In the genomic region with DNA sequence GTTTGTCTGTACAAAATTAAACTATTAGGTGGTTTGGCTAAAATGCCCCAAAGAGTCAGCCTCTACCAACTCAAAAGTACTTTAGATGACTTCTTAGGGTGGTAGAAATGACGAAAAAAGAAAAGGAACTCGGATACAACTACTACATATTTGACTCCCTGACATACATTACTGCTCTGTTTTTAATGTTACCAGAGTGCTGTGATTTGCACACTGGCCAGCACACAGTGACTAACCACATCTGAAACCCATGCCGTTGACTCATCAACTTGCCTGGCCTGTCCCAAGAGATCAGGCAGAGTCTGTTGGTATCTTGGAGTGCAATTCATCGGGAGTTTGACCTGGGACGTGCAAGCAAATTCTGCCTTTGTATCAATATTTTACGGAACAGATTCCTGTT, we compare ENCODE assay signal across 7 mouse cellular contexts. TPM values are rescaled to one million over a fixed set of nuclear protein-coding genes. Genes with fewer than 3 reads are reported as not detected.
DNase-seq lines count a peak whose midpoint lies in the region; ATAC-seq and TF ChIP-seq lines count a peak whose summit lies in the region.

No protein-coding gene starts in this region.

- peak overlapping the region; percentile 64 to 83 (median 68) for H3K4me3 ChIP-seq in CH12.LX (replicated peaks in 1 of 3; ENCODE audit: low read depth in 2 of 3, low read length in 2 of 3, poor library complexity in 1 of 3)
- H3K4me3 ChIP-seq in embryonic facial prominence, embryonic 15.5 days (replicated peaks): peak overlapping the region; percentile 81
- peak overlapping the region; percentile 65 for H3K4me3 ChIP-seq in limb, embryonic 11.5 days (ENCODE audit: low read depth, low read length)
- H3K4me3 ChIP-seq in midbrain, embryonic 12.5 days: peak overlapping the region; percentile 96

- H3K36me3 ChIP-seq in CH12.LX (replicated peaks in 1 of 2; ENCODE audit: control insufficient read depth in 1 of 2, insufficient read depth in 1 of 2, low read length in 1 of 2): peaks cover 3 to 8% of the 10 kb centered on the region in 2 experiments
- peaks cover 2% of the 10 kb centered on the region; the same call in 1 of the 2 replicates for H3K36me3 ChIP-seq in embryonic facial prominence, embryonic 15.5 days
- peaks cover 3% of the 10 kb centered on the region; the same call in 1 of the 2 replicates for H3K36me3 ChIP-seq in limb, embryonic 11.5 days (ENCODE audit: control insufficient read depth, insufficient read depth, low read length)
- peaks cover 3% of the 10 kb centered on the region for H3K36me3 ChIP-seq in midbrain, embryonic 12.5 days

- H3K4me1 ChIP-seq in CH12.LX (ENCODE audit: control insufficient read depth in 1 of 2, insufficient read depth in 2 of 2): peaks cover 3 to 24% of the 10 kb centered on the region in 2 experiments
- peaks cover 17% of the 10 kb centered on the region for H3K4me1 ChIP-seq in embryonic facial prominence, embryonic 15.5 days
- H3K4me1 ChIP-seq in limb, embryonic 11.5 days (ENCODE audit: control insufficient read depth, insufficient read depth, low read length): 0 out of 2 replicates have a peak, but pooled peaks cover 3% of the 10 kb centered on the region
- peaks cover 15% of the 10 kb centered on the region for H3K4me1 ChIP-seq in midbrain, embryonic 12.5 days

- intact Hi-C loops in heart, postnatal 14 days (cut with DNase I): no loop called here

- 24% methylated on average over 6 of the region's 6 CpGs for WGBS in embryonic facial prominence, embryonic 15.5 days
- 38% methylated on average over 6 of the region's 6 CpGs for WGBS in limb, embryonic 11.5 days
- WGBS in midbrain, embryonic 12.5 days: 24% methylated on average over 6 of the region's 6 CpGs

- dilution Hi-C loops in CH12.LX (cut with MboI; ENCODE audit: extremely low pct_ligation_motif_present, extremely low pct_unique_long_range_greater_than_20kb, low sequenced_read_pairs): no loop called here

- peak; percentile 80 for DNase-seq in CH12.LX (ENCODE audit: extremely low read depth)
- DNase-seq in Patski (ENCODE audit: low read depth, low spot score): peak; percentile 42
- DNase-seq in heart, postnatal 14 days: peak; percentile 8 to 21
- DNase-seq in limb, embryonic 11.5 days (ENCODE audit: low spot score): peak; percentile 51
- no peak for DNase-seq in left cerebral cortex, adult 18-20 months (ENCODE audit: low spot score in 2 of 2)

- peaks cover 6% of the 10 kb centered on the region for H3K9me3 ChIP-seq in CH12.LX (replicated peaks; ENCODE audit: low read length)
- H3K9me3 ChIP-seq in embryonic facial prominence, embryonic 15.5 days (replicated peaks): no peaks in the 10 kb centered on the region
- no peaks in the 10 kb centered on the region for H3K9me3 ChIP-seq in limb, embryonic 11.5 days (ENCODE audit: control insufficient read depth, low read length)
- H3K9me3 ChIP-seq in midbrain, embryonic 12.5 days: no peaks in the 10 kb centered on the region

- no peak; the same call in 1 of the 2 replicates for TF ChIP-seq POLR2A in CH12.LX (IDR thresholded peaks at IDR 0.05; ENCODE audit: low read depth, low read length)

- H3K9ac ChIP-seq in CH12.LX (ENCODE audit: insufficient read depth, low read depth): peak overlapping the region; percentile 96
- H3K9ac ChIP-seq in embryonic facial prominence, embryonic 15.5 days: peak overlapping the region; percentile 70
- H3K9ac ChIP-seq in limb, embryonic 11.5 days (ENCODE audit: low read length): peak overlapping the region; percentile 100
- peak overlapping the region; percentile 70 for H3K9ac ChIP-seq in midbrain, embryonic 12.5 days (replicated peaks)

- POLR2A ChIA-PET in Patski (lab: Charles Lee): interaction anchor here (0.6 kb wide), 1 partner anchor 191 kb away, joined by 3 read pairs; no protein-coding TSS in a partner anchor

- H3K4me2 ChIP-seq in CH12.LX (ENCODE audit: insufficient read depth, low read depth, poor library complexity, severe bottlenecking): peak overlapping the region; percentile 99
- peak overlapping the region; percentile 59 for H3K4me2 ChIP-seq in embryonic facial prominence, embryonic 15.5 days (replicated peaks)
- peak overlapping the region; percentile 48 for H3K4me2 ChIP-seq in limb, embryonic 11.5 days (ENCODE audit: low read depth, severe bottlenecking)
- peak overlapping the region; percentile 66 for H3K4me2 ChIP-seq in midbrain, embryonic 12.5 days (replicated peaks)

- in situ Hi-C loops in CH12.LX (cut with MboI; ENCODE audit: low pct_ligation_motif_present, low pct_unique_long_range_greater_than_20kb, low sequenced_read_pairs) (no loop called here), Patski (cut with MboI; ENCODE audit: low pct_unique_long_range_greater_than_20kb) (no loop called here)

- CTCF ChIA-PET in Patski (lab: Charles Lee): no interaction called here

- peak; percentile 53; the same call in 1 of the 2 replicates for TF ChIP-seq EP300 in CH12.LX (IDR thresholded peaks at IDR 0.05; ENCODE audit: low read length)

- TF ChIP-seq CTCF in CH12.LX (conservative IDR thresholded peaks at IDR 0.05 in 1 of 2, IDR thresholded peaks at IDR 0.05 in 1 of 2; ENCODE audit: low read depth in 2 of 2, low read length in 2 of 2) (no peak), Patski (IDR thresholded peaks at IDR 0.05) (no peak)

- TF ChIP-seq RAD21 in CH12.LX (IDR thresholded peaks at IDR 0.05; ENCODE audit: low read depth, low read length): no peak

- H3K27me3 ChIP-seq in CH12.LX (replicated peaks): no peaks in the 10 kb centered on the region
- H3K27me3 ChIP-seq in Patski: no peaks in the 10 kb centered on the region
- H3K27me3 ChIP-seq in embryonic facial prominence, embryonic 15.5 days: no peaks in the 10 kb centered on the region
- H3K27me3 ChIP-seq in limb, embryonic 11.5 days (ENCODE audit: control insufficient read depth, insufficient read depth, low read length): no peaks in the 10 kb centered on the region
- no peaks in the 10 kb centered on the region for H3K27me3 ChIP-seq in midbrain, embryonic 12.5 days

- peaks cover 24% of the 10 kb centered on the region for H3K79me2 ChIP-seq in CH12.LX (replicated peaks; ENCODE audit: control insufficient read depth, extremely low read depth, insufficient read depth, poor library complexity, severe bottlenecking)

- ATAC-seq in Patski: peak; percentile 59
- ATAC-seq in embryonic facial prominence, embryonic 15.5 days (ENCODE audit: insufficient number of reproducible peaks, low FRiP score, low TSS enrichment, low read depth): no peak
- ATAC-seq in limb, embryonic 11.5 days (ENCODE audit: insufficient number of reproducible peaks, low FRiP score, low TSS enrichment, low read depth): no peak
- ATAC-seq in midbrain, embryonic 12.5 days (ENCODE audit: low FRiP score, low read depth): no peak

- peak overlapping the region; percentile 93 for H3K27ac ChIP-seq in CH12.LX (ENCODE audit: insufficient read depth, low read depth)
- peak overlapping the region; percentile 100 for H3K27ac ChIP-seq in embryonic facial prominence, embryonic 15.5 days (replicated peaks)
- peak overlapping the region; percentile 100; the same call in 1 of the 2 replicates for H3K27ac ChIP-seq in limb, embryonic 11.5 days (replicated peaks; ENCODE audit: low read depth, low read length)
- H3K27ac ChIP-seq in midbrain, embryonic 12.5 days (replicated peaks): peak overlapping the region; percentile 100

TF ChIP-seq in CH12.LX, 34 proteins besides CTCF, POLR2A, EP300 and RAD21 (continues in another document):
- TF ChIP-seq HCFC1 (IDR thresholded peaks at IDR 0.05; ENCODE audit: low read depth, low read length): no peak
- peak; percentile 75 for TF ChIP-seq BHLHE40 (IDR thresholded peaks at IDR 0.05; ENCODE audit: low read depth, low read length)
- TF ChIP-seq E2F4 (IDR thresholded peaks at IDR 0.05; ENCODE audit: insufficient replicate concordance, low read depth, low read length): 0 out of 2 replicates have a peak, but pooled peaks have one; percentile 5
- no peak for TF ChIP-seq KAT2A (IDR thresholded peaks at IDR 0.05; ENCODE audit: insufficient replicate concordance, low read length)
- no peak for TF ChIP-seq IRF4 (IDR thresholded peaks at IDR 0.05; ENCODE audit: low read depth, low read length)
- TF ChIP-seq CHD1 (IDR thresholded peaks at IDR 0.05; ENCODE audit: low read depth, low read length): peak; percentile 88; the same call in 1 of the 2 replicates
- TF ChIP-seq SIN3A (IDR thresholded peaks at IDR 0.05; ENCODE audit: low read length): peak; percentile 40; the same call in 1 of the 2 replicates
- peak; percentile 65 for TF ChIP-seq ETS1 (conservative IDR thresholded peaks at IDR 0.05; ENCODE audit: low read depth, low read length)
- TF ChIP-seq POLR2AphosphoS2 (IDR thresholded peaks at IDR 0.05; ENCODE audit: low read depth, low read length): 0 out of 2 replicates have a peak, but pooled peaks have one; percentile 41
- TF ChIP-seq NRF1 (IDR thresholded peaks at IDR 0.05; ENCODE audit: low read depth, low read length): no peak
- TF ChIP-seq ELF1 (IDR thresholded peaks at IDR 0.05; ENCODE audit: low read depth, low read length): no peak
- 0 out of 2 replicates have a peak, but pooled peaks have one; percentile 5 for TF ChIP-seq UBTF (IDR thresholded peaks at IDR 0.05; ENCODE audit: low read depth, low read length)
- TF ChIP-seq USF2 (conservative IDR thresholded peaks at IDR 0.05; ENCODE audit: low read depth, low read length): no peak
- no peak for TF ChIP-seq JUN (IDR thresholded peaks at IDR 0.05; ENCODE audit: insufficient read depth, low read depth, low read length)
- no peak for TF ChIP-seq MAX (IDR thresholded peaks at IDR 0.05; ENCODE audit: low read length)
- no peak for TF ChIP-seq MEF2A (IDR thresholded peaks at IDR 0.05; ENCODE audit: borderline replicate concordance, low read depth, low read length)
- peak; percentile 6; the same call in 1 of the 2 replicates for TF ChIP-seq MAFK (IDR thresholded peaks at IDR 0.05; ENCODE audit: insufficient replicate concordance, low read length)
- TF ChIP-seq TCF12 (IDR thresholded peaks at IDR 0.05; ENCODE audit: low read depth, low read length): no peak
- TF ChIP-seq MXI1 (IDR thresholded peaks at IDR 0.05; ENCODE audit: low read depth, low read length): peak; percentile 65
- peak; percentile 42; the same call in 1 of the 2 replicates for TF ChIP-seq JUND (conservative IDR thresholded peaks at IDR 0.05; ENCODE audit: low read depth, low read length)
- TF ChIP-seq GABPA (IDR thresholded peaks at IDR 0.05; ENCODE audit: insufficient replicate concordance, low read depth, low read length): no peak

RNA-seq across cellular contexts. Expression of a gene that starts 0.4 kb away (rescaled TPM):
- total RNA-seq in CH12.LX (2012; rRNA removed): 25.7 and 29.0 TPM in 2 replicates
- total RNA-seq in CH12.LX (2014; rRNA removed): 16.0 and 19.2 TPM in 2 replicates
- 34.5 and 36.2 TPM in 2 replicates for polyA plus RNA-seq in CH12.LX (2012; ENCODE audit: insufficient read length, low read depth)
- 13.0 TPM for polyA plus RNA-seq in Patski (2021)
- 36.5 and 36.8 TPM in 2 replicates for polyA plus RNA-seq in embryonic facial prominence, embryonic 15.5 days (2015; fragmentation: Nextera tagmentation; extraction: Ambion mirVana)
- total RNA-seq in heart, postnatal 14 days (2021): 10 to 100 TPM; 21.5 to 23.8 TPM
- 39.8 and 46.6 TPM in 2 replicates for polyA plus RNA-seq in limb, embryonic 11.5 days (2014; fragmentation: Nextera tagmentation; extraction: Ambion mirVana)
- 80.7 and 88.4 TPM in 2 replicates for polyA plus RNA-seq in midbrain, embryonic 12.5 days (2016; fragmentation: Nextera tagmentation; extraction: Ambion mirVana)
- 10 to 100 TPM; 47.8 to 49.3 TPM for total RNA-seq in left cerebral cortex, adult 18-20 months (2021)

Comparison
In these comparisons a context has a peak if more than half of its experiments do, and no peak if none do; other contexts are left out.
1. DNase-seq: peak in CH12.LX (single experiment), Patski (single experiment), heart, postnatal 14 days (2 of 2) and limb, embryonic 11.5 days (single experiment); none in left cerebral cortex, adult 18-20 months (0 of 2).
2. H3K4me2 ChIP-seq: peak in every context shown above with its lines; median percentile 99 in CH12.LX; 66 in midbrain, embryonic 12.5 days; 59 in embryonic facial prominence, embryonic 15.5 days; 48 in limb, embryonic 11.5 days.
3. Peak in every context shown above with its lines, with median percentiles within 50 percentile points of each other: H3K27ac ChIP-seq, H3K4me3 ChIP-seq and H3K9ac ChIP-seq.